Mouse (Mus musculus) hindbrain, postnatal 0 days (tissue): ENCODE results near the gene Hoxa13. TPM values are rescaled to one million over a fixed set of nuclear protein-coding genes. Genes with fewer than 3 reads are reported as not detected.

Experiments
- ATAC-seq: fragments of 200-750 bp; cut with Nextera tagmentation; 2 replicates; pipeline ENCODE4 v1.8.0; 2017; ENCODE audit warnings: mild to moderate bottlenecking, moderate TSS enrichment, moderate library complexity
- DNase-seq: peaks from one replicate; pipeline ENCODE4 v3.0.0-alpha.2; 2015; ENCODE audit warnings: low spot score
- H3K27ac ChIP-seq: fragments of 300-500 bp; sonication (generic); 2 replicates; pipeline ENCODE4 v1.5.1; 2014; ENCODE audit warnings: mild to moderate bottlenecking
- H3K27me3 ChIP-seq: fragments of 300-500 bp; sonication (generic); 2 replicates; pipeline ENCODE4 v1.6.1; 2014; ENCODE audit warnings: low read length, mixed read lengths; ENCODE audit not compliant: insufficient read depth
- H3K36me3 ChIP-seq: fragments of 300-500 bp; sonication (generic); 2 replicates; pipeline ENCODE4 v1.6.1; 2014; ENCODE audit warnings: low read length, mixed read lengths; ENCODE audit not compliant: insufficient read depth
- H3K4me1 ChIP-seq: fragments of 300-500 bp; sonication (generic); 2 replicates; pipeline ENCODE4 v1.6.1; 2014; ENCODE audit warnings: antibody characterized with exemption, low read length, mixed read lengths; ENCODE audit not compliant: insufficient read depth
- H3K4me2 ChIP-seq: fragments of 300-500 bp; sonication (generic); 2 replicates; pipeline ENCODE4 v1.6.1; 2014; ENCODE audit warnings: low read depth, mild to moderate bottlenecking, low read length, moderate library complexity, mixed read lengths
- H3K4me3 ChIP-seq: fragments of 300-500 bp; sonication (generic); 2 replicates; pipeline ENCODE4 v1.5.1; 2014; ENCODE audit warnings: low read length
- H3K9ac ChIP-seq: fragments of 300-500 bp; sonication (generic); replicated peaks from 2 replicates; pipeline ENCODE4 v1.6.1; 2014; ENCODE audit warnings: mild to moderate bottlenecking, low read length, moderate library complexity, mixed read lengths
- H3K9me3 ChIP-seq: fragments of 300-500 bp; sonication (generic); 2 replicates; pipeline ENCODE4 v1.6.1; 2016; ENCODE audit warnings: low read length, mixed read lengths
- CTCF ChIP-seq: IDR thresholded peaks from 2 replicates; pipeline ENCODE4 v1.5.1; 2016; ENCODE audit warnings: antibody characterized with exemption, control low read depth, low read depth
- WGBS: fragments of 180-500 bp; shearing (Covaris S2); extraction: QIAGEN DNeasy Blood & Tissue Kit; methylation state at CpG from one replicate; pipeline ENCODE4 v1.1.7; 2014; 5-methylcytosine and 5-hydroxymethylcytosine counted together
- polyA plus RNA-seq: library from polyadenylated mRNA; unstranded; fragments of >200 nt; fragmentation: Nextera tagmentation; extraction: Ambion mirVana; gene quantifications from 2 replicates; pipeline ENCODE4 v1.2.1, GENCODE M21; 2015
- total RNA-seq: library from RNA; depleted of rRNA; stranded (reverse); fragments of >200 nt; gene quantifications from 2 replicates; pipeline ENCODE4 v1.2.3, GENCODE M21; 2014

The Hoxa13 gene
- total and polyA plus RNA-seq, 2 experiments from 2014 or later, result not detected

GRCm38 (mm10) chr6:52236806-52237205 lies 23.9 kb downstream of the Hoxa13 start:
- no peak for TF ChIP-seq CTCF
- no peak overlapping the region for H3K4me3 ChIP-seq
- no peak overlapping the region for H3K9ac ChIP-seq
- H3K9me3 ChIP-seq, result no peaks in the 10 kb centered on the region
- WGBS, result 7% methylated on average over 3 of the region's 3 CpGs
- no peaks in the 10 kb centered on the region for H3K36me3 ChIP-seq
- H3K4me1 ChIP-seq, result no peaks in the 10 kb centered on the region
- ATAC-seq (no peak), DNase-seq (no peak)
- no peak overlapping the region for H3K4me2 ChIP-seq
- no peak overlapping the region for H3K27ac ChIP-seq
- H3K27me3 ChIP-seq, result peaks cover 99% of the 10 kb centered on the region

- no peak overlapping the region for H3K4me2 ChIP-seq
- no peak overlapping the region for H3K9ac ChIP-seq
- DNase-seq (no peak), ATAC-seq (no peak)
- H3K4me1 ChIP-seq, result no peaks in the 10 kb centered on the region
- TF ChIP-seq CTCF, result no peak
- H3K36me3 ChIP-seq, result no peaks in the 10 kb centered on the region
- no peak overlapping the region for H3K27ac ChIP-seq
- no peaks in the 10 kb centered on the region for H3K9me3 ChIP-seq
- WGBS, result 16% methylated on average over 6 of the region's 6 CpGs
- peaks cover 97% of the 10 kb centered on the region for H3K27me3 ChIP-seq
- H3K4me3 ChIP-seq, result no peak overlapping the region
These were observed 24.8 kb downstream of the Hoxa13 start for GRCm38 (mm10) chr6:52235866-52236265.

DNA sequence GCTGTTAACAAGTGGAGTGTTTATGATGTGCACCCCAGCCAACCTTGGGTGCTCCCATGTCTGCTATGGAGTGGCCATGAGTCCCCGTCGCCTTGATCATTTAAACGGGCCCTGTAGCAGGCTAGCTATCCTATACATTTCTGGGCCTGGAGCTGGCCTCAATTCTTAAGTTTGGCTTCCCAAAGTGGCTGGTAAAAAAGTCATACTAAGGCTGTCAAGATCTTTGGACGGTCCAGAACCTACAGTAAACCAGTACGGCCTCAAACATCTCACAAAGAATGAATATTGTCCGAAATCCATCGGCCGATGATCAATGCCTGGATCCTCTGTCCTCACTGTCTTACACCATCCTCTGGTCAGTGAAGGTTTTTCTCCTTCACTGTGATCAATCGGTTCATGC lies 25.4 kb downstream of the Hoxa13 start:
- Histone ChIP-seq H3K9ac (no peak overlapping the region), H3K27me3 (peaks cover 97% of the 10 kb centered on the region), H3K9me3 (no peaks in the 10 kb centered on the region), H3K4me2 (no peak overlapping the region), H3K27ac (no peak overlapping the region), H3K36me3 (no peaks in the 10 kb centered on the region), H3K4me1 (no peaks in the 10 kb centered on the region), H3K4me3 (no peak overlapping the region)
- WGBS, result 32% methylated on average over 9 of the region's 9 CpGs
- no peak for TF ChIP-seq CTCF
- no peak for DNase-seq
- no peak for ATAC-seq

- WGBS, result 2% methylated on average over 68 of the region's 68 CpGs
- Histone ChIP-seq H3K27ac (no peak overlapping the region), H3K4me3 (no peak overlapping the region), H3K9ac (no peak overlapping the region), H3K36me3 (no peaks in the 10 kb centered on the region), H3K4me1 (no peaks in the 10 kb centered on the region), H3K4me2 (no peak overlapping the region), H3K9me3 (no peaks in the 10 kb centered on the region), H3K27me3 (peaks cover 97% of the 10 kb centered on the region)
- no peak for TF ChIP-seq CTCF
- no peak for ATAC-seq
- DNase-seq, result no peak
These were observed 26.1 kb downstream of the Hoxa13 start for GRCm38 (mm10) chr6:52234428-52235140.

DNA sequence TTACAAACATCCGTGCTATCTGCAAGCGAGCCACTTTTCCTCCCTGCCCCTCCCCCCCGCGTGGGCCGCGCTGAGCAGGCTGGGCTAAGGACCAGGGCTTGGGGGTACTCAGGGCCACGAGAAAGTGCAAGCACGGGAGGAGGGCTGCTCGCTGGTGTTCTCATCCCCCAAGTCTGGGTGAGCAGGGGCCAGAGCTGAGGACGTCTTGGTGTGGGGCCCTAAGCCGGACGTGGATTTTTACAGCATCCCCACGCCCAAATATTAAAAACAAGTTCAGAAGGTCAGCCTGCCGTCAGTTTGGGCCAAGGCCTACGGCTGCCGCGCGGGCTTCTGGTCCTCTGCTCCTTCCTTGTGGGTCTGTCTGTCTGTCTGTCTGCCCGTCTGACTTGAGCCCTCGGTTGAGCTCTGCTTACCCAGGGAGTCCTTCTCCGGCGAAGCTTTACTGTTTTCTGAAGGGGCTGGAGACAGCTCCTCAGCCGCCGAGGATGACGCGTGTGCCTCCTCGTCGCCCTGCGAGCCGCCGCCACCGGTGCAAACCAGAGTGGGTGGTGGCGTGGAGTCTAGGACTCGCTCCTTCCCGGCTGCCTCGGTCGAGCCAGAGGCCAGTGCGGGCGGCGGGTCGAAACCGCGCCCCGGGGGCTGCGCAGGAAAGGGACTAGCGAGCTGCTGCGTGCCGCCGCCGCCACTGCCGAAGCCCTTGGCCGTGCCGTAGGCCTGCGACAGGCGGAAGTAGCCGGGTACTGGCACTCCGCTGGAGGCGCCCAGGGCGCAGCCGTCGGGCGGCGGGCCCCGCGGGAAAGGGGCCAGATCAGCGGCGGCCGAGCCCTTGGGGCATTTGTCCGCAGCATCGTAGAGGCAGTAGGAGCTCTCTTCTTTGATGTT lies 26.9 kb downstream of the Hoxa13 start:
- Histone ChIP-seq H3K4me3 (no peak overlapping the region), H3K27ac (no peak overlapping the region), H3K27me3 (peaks cover 96% of the 10 kb centered on the region), H3K36me3 (no peaks in the 10 kb centered on the region), H3K9ac (no peak overlapping the region), H3K4me1 (no peaks in the 10 kb centered on the region), H3K4me2 (no peak overlapping the region), H3K9me3 (no peaks in the 10 kb centered on the region)
- ATAC-seq (no peak), DNase-seq (no peak)
- 1% methylated on average over 70 of the region's 70 CpGs for WGBS
- no peak for TF ChIP-seq CTCF

- no peak overlapping the region for H3K4me2 ChIP-seq
- no peaks in the 10 kb centered on the region for H3K36me3 ChIP-seq
- TF ChIP-seq CTCF, result no peak
- no peak overlapping the region for H3K4me3 ChIP-seq
- DNase-seq, result no peak
- H3K9me3 ChIP-seq, result no peaks in the 10 kb centered on the region
- H3K27ac ChIP-seq, result no peak overlapping the region
- WGBS, result 2% methylated on average over 23 of the region's 23 CpGs
- peaks cover 94% of the 10 kb centered on the region for H3K27me3 ChIP-seq
- no peak overlapping the region for H3K9ac ChIP-seq
- no peaks in the 10 kb centered on the region for H3K4me1 ChIP-seq
- ATAC-seq, result no peak
These were observed 27.6 kb downstream of the Hoxa13 start for GRCm38 (mm10) chr6:52232984-52233545.

DNA sequence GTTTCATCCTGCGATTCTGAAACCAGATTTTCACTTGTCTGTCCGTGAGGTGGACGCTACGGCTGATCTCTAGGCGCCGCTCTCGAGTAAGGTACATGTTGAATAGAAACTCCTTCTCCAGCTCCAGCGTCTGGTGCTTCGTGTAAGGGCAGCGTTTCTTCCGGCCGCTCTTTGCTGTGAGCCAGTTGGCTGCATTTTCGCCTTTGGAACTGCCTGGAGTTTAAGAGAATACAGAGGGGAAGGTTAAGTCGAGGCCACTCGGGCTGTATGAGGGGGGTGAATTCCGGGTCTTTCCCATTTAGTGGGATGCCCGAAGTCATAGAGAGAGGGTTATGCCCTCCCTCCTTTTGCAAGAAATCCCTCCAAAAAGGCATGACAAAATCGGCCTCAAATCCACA lies 28.1 kb downstream of the Hoxa13 start:
- Histone ChIP-seq H3K4me3 (no peak overlapping the region), H3K4me1 (no peaks in the 10 kb centered on the region), H3K4me2 (no peak overlapping the region), H3K27ac (no peak overlapping the region), H3K36me3 (no peaks in the 10 kb centered on the region), H3K27me3 (peaks cover 94% of the 10 kb centered on the region), H3K9ac (no peak overlapping the region), H3K9me3 (no peaks in the 10 kb centered on the region)
- no peak for DNase-seq
- TF ChIP-seq CTCF, result no peak
- 1% methylated on average over 18 of the region's 18 CpGs for WGBS
- no peak for ATAC-seq
